Comparison of ENCODE assay signal across 8 mouse cellular contexts in genomic region chr5:21434148-21434929, GRCm38 (mm10). TPM values are rescaled to one million over a fixed set of nuclear protein-coding genes. Genes with fewer than 3 reads are reported as not detected.
A peak's percentile ranks its signal among the peaks of the same experiment; 100 is the strongest.
DNase-seq lines count a peak whose midpoint lies in the region; ATAC-seq lines count a peak whose summit lies in the region.

No protein-coding gene starts in this region.

- no peak for ATAC-seq in monocyte, adult 5-6 weeks (replicated peaks; ENCODE audit: insufficient number of reproducible peaks, low FRiP score, low TSS enrichment, poor library complexity, severe bottlenecking)

- intact Hi-C loops in left cerebral cortex, postnatal 25 days (cut with DNase I) = loop anchor here (1.0 to 10.0 kb wide), 3 partner anchors 152 to 300 kb away; partner anchors contain the start of gene Pmpcb
- intact Hi-C loops in heart, postnatal 25 days (cut with DNase I) = loop anchor here (1.0 to 2.0 kb wide), 2 partner anchors 152 to 206 kb away; no protein-coding TSS in a partner anchor

- DNase-seq in kidney, postnatal 4 days = peak; percentile 18 to 19
- DNase-seq in kidney, adult 18-20 months = no peak
- DNase-seq in NIH3T3 (ENCODE audit: low read depth) = peak; percentile 90
- DNase-seq in cerebellum, postnatal 10 days = peak; percentile 80 to 82
- DNase-seq in left cerebral cortex, postnatal 25 days (ENCODE audit: low spot score in 2 of 2) = peak; percentile 45 to 65
- DNase-seq in MN1 (ENCODE audit: low spot score) = no peak
- DNase-seq in heart, postnatal 25 days (ENCODE audit: low spot score) = no peak

RNA-seq across cellular contexts. Expression of gene Fam185a, which starts 9.6 kb away (rescaled TPM):
- total RNA-seq in left cerebral cortex, postnatal 25 days (2021) = 10 to 100 TPM; 11.8 to 13.3 TPM
- 3.5 to 6.2 TPM (median 4.4 TPM) in 3 replicates for total RNA-seq in monocyte, adult 5-6 weeks (2017)
- total RNA-seq in heart, postnatal 25 days (2021) = 10 to 100 TPM; 15.4 to 16.4 TPM

RNA-seq across cellular contexts. Expression of gene Ccdc146, which starts 9.9 kb away (rescaled TPM):
- total RNA-seq in left cerebral cortex, postnatal 25 days (2021) = under 1 TPM; 0.18 to 0.23 TPM
- 0.10 to 0.32 TPM in 2 of 3 replicates, not detected in the other for total RNA-seq in monocyte, adult 5-6 weeks (2017)
- total RNA-seq in heart, postnatal 25 days (2021) = 1 to 10 TPM; 3.0 to 3.6 TPM

Comparison
In these comparisons a context has a peak if more than half of its experiments do, and no peak if none do; other contexts are left out.
1. DNase-seq: peak in kidney, postnatal 4 days (2 of 2), NIH3T3 (single experiment), cerebellum, postnatal 10 days (2 of 2) and left cerebral cortex, postnatal 25 days (2 of 2); none in kidney, adult 18-20 months (single experiment), MN1 (single experiment) and heart, postnatal 25 days (single experiment).